Mouse (Mus musculus) frontal cortex, adult 2 months (tissue): Measurements from ENCODE around the gene Ypel1. TPM values are rescaled to one million over a fixed set of nuclear protein-coding genes. Genes with fewer than 3 reads are reported as not detected.

Experiments used
- DNase-seq, 2 experiments: peaks; one replicate each; pipeline ENCODE4 v3.0.0; 2022; ENCODE audit warnings: low spot score in 1 of 2; ENCODE audit errors: extremely low spot score in 1 of 2
- polyA plus RNA-seq: library from polyadenylated mRNA; depleted of rRNA; stranded (reverse); fragments of >200 nt; gene quantifications from 2 replicates; pipeline ENCODE4 v1.2.3, GENCODE M21; 2012

The Ypel1 gene
- polyA plus RNA-seq, 1 experiment = 37.4 TPM

- no peak for DNase-seq
Measured at GRCm38 (mm10) chr16:17086241-17086640, 16.7 kb downstream of the Ypel1 start.

GRCm38 (mm10) chr16:17086669-17087193 lies 17.2 kb downstream of the Ypel1 start:
- peak in 1 of 2 experiments; percentile 63 for DNase-seq

DNA sequence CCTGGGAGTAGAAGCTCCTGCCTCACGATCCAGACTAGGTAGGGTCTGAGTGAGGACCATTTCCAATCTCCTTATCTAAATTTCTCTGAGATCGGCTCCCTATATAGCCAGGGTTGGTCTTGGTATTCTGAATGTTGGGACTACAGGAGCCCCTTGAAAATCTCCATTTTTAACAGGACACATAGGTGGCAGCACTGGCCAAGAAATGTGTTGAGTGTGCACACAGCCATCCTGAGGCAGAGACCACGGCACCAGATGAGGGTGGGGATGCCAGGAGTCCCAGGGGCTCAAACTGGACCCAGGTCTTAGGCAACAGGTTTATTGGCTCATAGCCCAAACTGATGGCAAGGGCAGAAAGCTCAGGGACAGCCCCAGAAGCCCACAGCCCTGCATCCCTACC lies 18.9 kb downstream of the Ypel1 start:
- DNase-seq = no peak

DNA sequence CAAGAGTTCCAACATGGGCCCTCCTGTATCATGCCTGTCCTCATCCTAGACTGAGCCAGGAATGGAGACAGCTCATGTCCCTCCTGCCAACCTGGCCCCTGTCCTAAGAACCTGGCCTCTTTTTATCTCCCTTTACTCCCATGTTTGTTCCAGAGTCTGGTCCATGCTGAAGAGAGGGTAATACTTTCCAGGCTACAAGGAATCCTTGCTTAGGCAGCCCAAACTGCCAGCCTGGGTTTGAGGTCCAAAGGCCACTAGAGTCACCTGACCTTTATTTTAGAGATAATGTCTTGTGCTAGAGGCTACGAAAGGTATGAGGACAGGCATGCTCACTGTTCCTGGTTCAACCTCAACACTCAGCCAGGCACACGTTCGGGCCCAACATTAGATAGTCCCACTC lies 27.4 kb downstream of the Ypel1 start:
- DNase-seq = no peak

- DNase-seq = no peak
Measured at GRCm38 (mm10) chr16:17102630-17103220, 33.2 kb downstream of the Ypel1 start.

- DNase-seq = no peak
Measured at GRCm38 (mm10) chr16:17104600-17104999, 35.1 kb downstream of the Ypel1 start.

GRCm38 (mm10) chr16:17110771-17111743 lies 41.6 kb downstream of the Ypel1 start, which contains the start of gene Ppil2:
Gene Ppil2, minus strand, starts transcription at chr16:17111257.
- peak; percentile 56 to 82 for DNase-seq

DNA sequence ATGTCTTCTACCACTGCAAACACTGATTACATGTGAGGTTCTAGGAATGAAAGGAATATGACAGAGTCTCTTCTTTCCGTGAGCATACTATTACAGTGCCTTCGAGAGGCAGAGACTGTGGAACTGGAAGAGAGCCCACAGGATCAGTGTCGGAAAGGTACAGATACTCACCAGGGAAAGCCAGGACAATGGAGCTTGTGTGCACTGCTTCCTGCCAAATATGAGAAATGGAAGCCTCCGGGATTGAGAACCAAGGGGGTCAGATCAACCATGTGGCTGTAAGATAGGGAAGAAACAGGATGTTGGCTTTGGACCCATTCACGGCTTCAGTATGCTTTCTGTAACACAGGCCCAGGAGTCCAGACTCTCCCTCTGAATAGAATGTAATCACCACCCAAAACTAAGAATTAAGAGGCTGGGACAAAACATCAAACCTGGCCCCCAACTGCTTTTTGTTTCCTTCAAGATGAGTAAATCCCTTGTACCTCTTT lies 47.9 kb downstream of the Ypel1 start:
- DNase-seq = no peak

GRCm38 (mm10) chr16:17121569-17121968 lies 52.1 kb downstream of the Ypel1 start:
- no peak for DNase-seq

- no peak for DNase-seq
Measured at GRCm38 (mm10) chr16:17124119-17124870, 54.8 kb downstream of the Ypel1 start.

DNA sequence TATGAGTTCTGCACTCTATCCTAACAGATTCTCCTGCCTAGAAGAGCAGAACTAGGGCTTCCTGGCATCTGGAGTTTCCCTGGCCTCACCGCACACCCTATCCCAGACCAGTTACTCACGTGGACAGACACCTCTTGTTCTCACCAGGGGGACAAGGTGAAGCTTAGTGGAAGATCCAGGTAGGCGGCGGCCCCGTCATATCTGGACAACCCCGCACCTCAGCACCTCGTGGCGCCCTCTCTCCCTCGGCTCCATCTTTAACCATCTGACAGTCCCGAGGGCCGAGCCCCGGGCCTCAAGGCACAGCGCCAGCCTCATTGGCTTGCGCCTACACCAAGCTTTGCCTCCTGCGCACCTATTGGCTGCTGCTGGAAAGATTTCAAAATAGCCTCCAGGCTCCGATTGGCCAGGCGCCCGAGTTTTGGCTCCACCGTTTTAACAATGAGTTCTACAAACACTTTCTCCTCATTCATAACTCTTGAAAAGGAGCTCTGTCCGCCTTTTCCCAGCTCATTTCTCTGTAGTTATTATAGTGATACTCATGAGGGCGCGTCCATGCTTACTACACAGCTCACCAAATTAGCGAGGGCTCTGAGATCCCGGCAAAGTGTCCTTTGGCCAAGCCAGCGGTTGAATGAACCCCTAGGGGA lies 55.5 kb downstream of the Ypel1 start, which contains the start of gene 2610318N02Rik:
Gene 2610318N02Rik (minus strand): TSS at position 297 of the 650 bp plus-strand sequence.
- DNase-seq = peak; percentile 37 to 76

- DNase-seq = peak in 1 of 2 experiments; percentile 68
Measured at GRCm38 (mm10) chr16:17127292-17127691, 57.8 kb downstream of the Ypel1 start.

- DNase-seq = no peak
Measured at GRCm38 (mm10) chr16:17131191-17132088, 61.9 kb downstream of the Ypel1 start.

- peak; percentile 94 to 99 for DNase-seq
Measured at GRCm38 (mm10) chr16:17132089-17132905, 62.8 kb downstream of the Ypel1 start, which contains the start of gene Sdf2l1. Gene Sdf2l1, minus strand, starts transcription at chr16:17132383.

- no peak for DNase-seq
Measured at GRCm38 (mm10) chr16:17132906-17133200, 63.4 kb downstream of the Ypel1 start.
